Mouse (Mus musculus) 3T3-L1 (cell line): ENCODE data around the gene Atp2b2.
A peak's percentile ranks its signal among the peaks of the same experiment; 100 is the strongest.
"Not testable (repeated sequence)": the region's sequence is repeated elsewhere in the genome, so short reads cannot be mapped to it uniquely, and the experiment has no call there.

Experiments
- DNase-seq: peaks from one replicate; pipeline ENCODE4 v3.0.0-alpha.2; 2015; ENCODE audit warnings: low read depth, low spot score

Atp2b2 gene

GRCm38 (mm10) chr6:113714276-113714675 is 328.1 kb downstream of the Atp2b2 start:
- no peak for DNase-seq

- DNase-seq, result not testable (repeated sequence)
Measured at GRCm38 (mm10) chr6:113713389-113713788, 329.0 kb downstream of the Atp2b2 start.

- DNase-seq, result no peak
Measured at GRCm38 (mm10) chr6:113712718-113713117, 329.7 kb downstream of the Atp2b2 start.

GRCm38 (mm10) chr6:113697222-113698205 is 344.9 kb downstream of the Atp2b2 start:
- DNase-seq, result peak; percentile 52

GRCm38 (mm10) chr6:113696582-113697221 is 345.7 kb downstream of the Atp2b2 start, which contains the start of gene Tatdn2:
Tatdn2 (plus strand) TSS chr6:113697050.
- peak; percentile 99 for DNase-seq

GRCm38 (mm10) chr6:113695766-113696355 is 346.6 kb downstream of the Atp2b2 start:
- peak; percentile 51 for DNase-seq

GRCm38 (mm10) chr6:113695203-113695602 is 347.2 kb downstream of the Atp2b2 start:
- DNase-seq, result peak; percentile 20
